Mouse (Mus musculus): ENCODE measurements around the gene Rgn. TPM values are rescaled to one million over a fixed set of nuclear protein-coding genes. Genes with fewer than 3 reads are reported as not detected.

Rgn gene
- polyA plus RNA-seq (2016; fragmentation: Nextera tagmentation; extraction: Ambion mirVana), result 0.29 TPM in 1 of 2 replicates, not detected in the other

- ATAC-seq (ENCODE audit: low FRiP score), result no peak
- Histone ChIP-seq H3K36me3 (no peaks in the 10 kb centered on the region), H3K4me3 (peak within 1 kb of the TSS; percentile 31; the same call in 1 of the 2 replicates), H3K4me1 (no peaks in the 10 kb centered on the region), H3K27ac (no peak within 1 kb of the TSS), H3K27me3 (no peaks in the 10 kb centered on the region), H3K9me3 (replicated peaks) (no peaks in the 10 kb centered on the region), H3K9ac (no peak within 1 kb of the TSS), H3K4me2 (replicated peaks) (peak within 1 kb of the TSS; percentile 57)
- WGBS, result 63% methylated on average over 3 of the region's 3 CpGs
Measured at GRCm38 (mm10) chrX:20549532-20549931, at the start of gene Rgn. Gene Rgn (plus strand): TSS chrX:20549787.

- Histone ChIP-seq H3K9ac (no peak overlapping the region), H3K9me3 (replicated peaks) (no peaks in the 10 kb centered on the region), H3K36me3 (0 out of 2 replicates have a peak, but pooled peaks cover 7% of the 10 kb centered on the region), H3K27me3 (no peaks in the 10 kb centered on the region), H3K4me3 (no peak overlapping the region), H3K27ac (no peak overlapping the region), H3K4me1 (no peaks in the 10 kb centered on the region), H3K4me2 (replicated peaks) (no peak overlapping the region)
- 84% methylated on average over 7 of the region's 7 CpGs for WGBS
- ATAC-seq (ENCODE audit: low FRiP score), result no peak
Measured at GRCm38 (mm10) chrX:20520290-20520939, 29.2 kb upstream of the Rgn start.

- Histone ChIP-seq H3K4me3 (no peak overlapping the region), H3K4me1 (no peaks in the 10 kb centered on the region), H3K4me2 (replicated peaks) (no peak overlapping the region), H3K27ac (no peak overlapping the region), H3K27me3 (no peaks in the 10 kb centered on the region), H3K36me3 (0 out of 2 replicates have a peak, but pooled peaks cover 7% of the 10 kb centered on the region), H3K9ac (no peak overlapping the region), H3K9me3 (replicated peaks) (no peaks in the 10 kb centered on the region)
- ATAC-seq (ENCODE audit: low FRiP score), result no peak
Measured at GRCm38 (mm10) chrX:20521578-20521977, 28.0 kb upstream of the Rgn start.

- ATAC-seq (ENCODE audit: low FRiP score), result no peak
- H3K4me1 ChIP-seq, result no peaks in the 10 kb centered on the region
- no peak overlapping the region for H3K4me2 ChIP-seq (replicated peaks)
- H3K36me3 ChIP-seq, result no peaks in the 10 kb centered on the region
- no peaks in the 10 kb centered on the region for H3K27me3 ChIP-seq
- 81% methylated on average over 1 of the region's 1 CpGs for WGBS
- H3K9me3 ChIP-seq (replicated peaks), result no peaks in the 10 kb centered on the region
- H3K4me3 ChIP-seq, result no peak overlapping the region
- H3K27ac ChIP-seq, result no peak overlapping the region
- H3K9ac ChIP-seq, result no peak overlapping the region
Measured at GRCm38 (mm10) chrX:20532621-20533020, 17.0 kb upstream of the Rgn start.

- Histone ChIP-seq H3K9me3 (replicated peaks) (no peaks in the 10 kb centered on the region), H3K4me2 (replicated peaks) (no peak overlapping the region), H3K36me3 (no peaks in the 10 kb centered on the region), H3K4me3 (no peak overlapping the region), H3K9ac (no peak overlapping the region), H3K4me1 (no peaks in the 10 kb centered on the region), H3K27me3 (no peaks in the 10 kb centered on the region), H3K27ac (no peak overlapping the region)
- no peak for ATAC-seq (ENCODE audit: low FRiP score)
- WGBS, result 91% methylated on average over 3 of the region's 3 CpGs
Measured at GRCm38 (mm10) chrX:20543867-20544266, 5.7 kb upstream of the Rgn start.

- peak overlapping the region; percentile 57 for H3K4me2 ChIP-seq (replicated peaks)
- no peak overlapping the region; the same call in 1 of the 2 replicates for H3K4me3 ChIP-seq
- H3K9ac ChIP-seq, result no peak overlapping the region
- no peaks in the 10 kb centered on the region for H3K4me1 ChIP-seq
- H3K27ac ChIP-seq, result no peak overlapping the region
- H3K36me3 ChIP-seq, result no peaks in the 10 kb centered on the region
- no peaks in the 10 kb centered on the region for H3K27me3 ChIP-seq
- H3K9me3 ChIP-seq (replicated peaks), result no peaks in the 10 kb centered on the region
- 65% methylated on average over 5 of the region's 5 CpGs for WGBS
- no peak for ATAC-seq (ENCODE audit: low FRiP score)
Measured at GRCm38 (mm10) chrX:20547609-20548008, 2.0 kb upstream of the Rgn start.

- Histone ChIP-seq H3K9ac (peak overlapping the region; percentile 46), H3K27ac (no peak overlapping the region), H3K36me3 (no peaks in the 10 kb centered on the region), H3K4me3 (peak overlapping the region; percentile 31), H3K27me3 (no peaks in the 10 kb centered on the region), H3K4me1 (no peaks in the 10 kb centered on the region), H3K9me3 (replicated peaks) (no peaks in the 10 kb centered on the region), H3K4me2 (replicated peaks) (peak overlapping the region; percentile 57)
- ATAC-seq (ENCODE audit: low FRiP score), result no peak; the same call in 1 of the 2 replicates
- 18% methylated on average over 24 of the region's 24 CpGs for WGBS
Measured at GRCm38 (mm10) chrX:20548011-20548879, 1.3 kb upstream of the Rgn start.

GRCm38 (mm10) chrX:20548880-20549440 lies 627 bp upstream of the Rgn start:
- Histone ChIP-seq H3K4me3 (no peak overlapping the region), H3K4me2 (replicated peaks) (peak overlapping the region; percentile 57), H3K36me3 (no peaks in the 10 kb centered on the region), H3K27me3 (no peaks in the 10 kb centered on the region), H3K27ac (no peak overlapping the region), H3K9me3 (replicated peaks) (no peaks in the 10 kb centered on the region), H3K9ac (no peak overlapping the region), H3K4me1 (no peaks in the 10 kb centered on the region)
- 63% methylated on average over 1 of the region's 1 CpGs for WGBS
- ATAC-seq (ENCODE audit: low FRiP score), result no peak

GRCm38 (mm10) chrX:20552199-20552598 lies 2.6 kb downstream of the Rgn start:
- no peak for ATAC-seq (ENCODE audit: low FRiP score)
- H3K4me2 ChIP-seq (replicated peaks), result no peak overlapping the region
- no peaks in the 10 kb centered on the region for H3K9me3 ChIP-seq (replicated peaks)
- no peaks in the 10 kb centered on the region for H3K27me3 ChIP-seq
- H3K4me1 ChIP-seq, result no peaks in the 10 kb centered on the region
- WGBS, result 76% methylated on average over 2 of the region's 2 CpGs
- H3K9ac ChIP-seq, result no peak overlapping the region
- H3K36me3 ChIP-seq, result no peaks in the 10 kb centered on the region
- H3K27ac ChIP-seq, result no peak overlapping the region
- no peak overlapping the region for H3K4me3 ChIP-seq

GRCm38 (mm10) chrX:20561846-20562245 lies 12.3 kb downstream of the Rgn start:
- WGBS, result 46% methylated on average over 1 of the region's 1 CpGs

GRCm38 (mm10) chrX:20563941-20564340 lies 14.4 kb downstream of the Rgn start:
- no peaks in the 10 kb centered on the region for H3K27me3 ChIP-seq
- ATAC-seq (ENCODE audit: low FRiP score), result no peak
- H3K4me2 ChIP-seq (replicated peaks), result no peak overlapping the region
- 81% methylated on average over 4 of the region's 4 CpGs for WGBS
- no peaks in the 10 kb centered on the region for H3K4me1 ChIP-seq
- no peaks in the 10 kb centered on the region for H3K36me3 ChIP-seq
- no peak overlapping the region for H3K4me3 ChIP-seq
- no peaks in the 10 kb centered on the region for H3K9me3 ChIP-seq (replicated peaks)
- no peak overlapping the region for H3K9ac ChIP-seq
- no peak overlapping the region for H3K27ac ChIP-seq

More at GRCm38 (mm10) chrX:20561846-20562245, 12.3 kb downstream of the Rgn start:
- Histone ChIP-seq H3K9me3 (replicated peaks) (no peaks in the 10 kb centered on the region), H3K27ac (no peak overlapping the region), H3K9ac (no peak overlapping the region), H3K27me3 (no peaks in the 10 kb centered on the region), H3K4me1 (no peaks in the 10 kb centered on the region), H3K4me3 (no peak overlapping the region), H3K4me2 (replicated peaks) (no peak overlapping the region), H3K36me3 (no peaks in the 10 kb centered on the region)
- no peak for ATAC-seq (ENCODE audit: low FRiP score)

- H3K9ac ChIP-seq, result no peak overlapping the region
- no peaks in the 10 kb centered on the region for H3K36me3 ChIP-seq
- H3K27ac ChIP-seq, result no peak overlapping the region
- H3K4me2 ChIP-seq (replicated peaks), result no peak overlapping the region
- WGBS, result 49% methylated on average over 2 of the region's 2 CpGs
- no peak overlapping the region for H3K4me3 ChIP-seq
- no peak for ATAC-seq (ENCODE audit: low FRiP score)
- H3K9me3 ChIP-seq (replicated peaks), result no peaks in the 10 kb centered on the region
- H3K4me1 ChIP-seq, result no peaks in the 10 kb centered on the region
- no peaks in the 10 kb centered on the region for H3K27me3 ChIP-seq
Measured at GRCm38 (mm10) chrX:20571024-20571423, 21.4 kb downstream of the Rgn start.

All from hindbrain, embryonic 12.5 days (tissue).